Mouse (Mus musculus) C3H10T1/2 (cell line): Measurements from ENCODE around the gene Ly6g. TPM values are rescaled to one million over a fixed set of nuclear protein-coding genes. Genes with fewer than 3 reads are reported as not detected.

Experiments used
- polyA plus RNA-seq, 2 experiments: library from polyadenylated mRNA; unstranded; fragments of >200 nt; fragmentation: generic; extraction: Trizol; gene quantifications; one replicate each; pipeline ENCODE4 v1.2.1; 2012; ENCODE audit warnings: missing spikeins in 2 of 2

The Ly6g gene
- polyA plus RNA-seq = not detected

DNA sequence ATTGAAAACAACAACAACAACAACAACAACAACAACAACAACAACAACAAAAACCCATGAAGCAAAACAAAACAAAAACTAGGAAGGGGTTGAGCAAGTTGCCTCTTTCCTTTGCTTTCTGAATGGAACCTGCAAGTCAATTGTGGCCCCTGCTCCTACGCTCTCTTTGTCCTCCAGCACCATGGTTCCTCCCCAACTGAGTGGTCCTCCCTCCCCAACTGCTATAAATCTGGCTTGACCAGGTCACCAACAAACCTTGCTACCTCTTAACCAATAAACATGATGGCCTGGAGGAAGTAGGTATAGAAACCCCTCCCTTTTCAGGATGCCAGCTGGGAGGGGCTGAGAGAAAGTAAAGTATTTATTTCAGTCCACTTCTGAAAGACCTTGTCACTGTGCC, at the start of gene Ly6g:
Gene Ly6g, plus strand, starts transcription at position 301 of the 400 bp plus-strand sequence.

DNA sequence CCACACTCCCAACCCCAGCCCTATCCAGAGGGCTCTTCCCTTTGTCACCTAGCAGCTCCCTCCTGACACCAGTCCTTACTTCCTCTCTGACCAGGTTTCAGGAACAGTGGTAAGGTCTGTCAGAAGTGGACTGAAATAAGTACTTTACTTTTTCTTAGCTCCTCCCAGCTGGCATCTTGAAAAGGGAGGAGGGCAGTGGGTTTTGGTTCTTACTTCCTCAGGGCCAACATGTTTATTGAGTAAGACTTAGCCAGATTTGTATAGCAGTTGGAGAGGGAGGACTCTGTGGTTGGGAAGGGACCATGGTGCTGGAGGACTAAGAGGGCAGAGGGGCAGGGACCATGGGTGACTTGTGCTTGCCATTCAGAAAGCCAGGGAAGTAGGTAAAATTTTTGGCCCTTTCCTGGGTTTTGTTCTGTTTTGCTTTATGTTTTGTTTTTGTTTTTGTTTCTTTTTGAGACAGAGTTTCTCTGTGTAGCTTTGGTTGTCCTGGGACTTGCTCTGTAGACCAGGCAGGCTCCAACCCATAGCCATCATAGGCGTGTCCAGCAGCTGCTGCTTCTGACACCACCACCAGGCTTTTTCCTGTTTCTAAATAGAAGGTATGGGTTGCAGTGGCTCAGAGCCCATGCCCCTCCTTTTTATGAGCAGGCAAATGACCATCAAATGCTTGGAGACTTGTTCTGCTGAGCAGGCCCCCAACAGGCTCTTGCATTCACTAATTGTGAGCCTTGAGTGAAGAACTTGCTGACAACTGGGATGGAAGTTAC, 43.0 kb upstream of the Ly6g start, which contains the start of gene Ly6c2:
Gene Ly6c2, minus strand, starts transcription at position 110 of the 770 bp plus-strand sequence.

Other genes starting within 250 kb of the Ly6g start
- under 1 TPM; 0.21 to 0.27 TPM for gene Ly6i, start 171.8 kb upstream of the Ly6g start, polyA plus RNA-seq
- gene Ly6a, start 157.2 kb upstream of the Ly6g start, polyA plus RNA-seq = 1,000 to 10,000 TPM in 1 of 2 experiments, 100 to 1,000 TPM in 1; 272 to 1,142 TPM
- 100 to 1,000 TPM in 1 of 2 experiments, 10 to 100 TPM in 1; 82.2 to 222 TPM for gene Ly6c1, start 106.4 kb upstream of the Ly6g start, polyA plus RNA-seq
- gene Ly6c2, start 43.3 kb upstream of the Ly6g start, polyA plus RNA-seq = 10 to 100 TPM; 20.3 to 66.1 TPM
- gene BC025446, start 61.1 kb downstream of the Ly6g start, polyA plus RNA-seq = under 1 TPM; 0.05 to 0.51 TPM
- 1 to 10 TPM in 1 of 2 experiments, under 1 TPM in 1; 0.19 to 3.0 TPM for gene Ly6f, start 113.2 kb downstream of the Ly6g start, polyA plus RNA-seq